Mouse (Mus musculus): ENCODE results near the gene Dmrt3. TPM values are rescaled to one million over a fixed set of nuclear protein-coding genes. Genes with fewer than 3 reads are reported as not detected.

The Dmrt3 gene
- 6.7 and 7.8 TPM in 2 replicates for polyA plus RNA-seq (2015; fragmentation: Nextera tagmentation; extraction: Ambion mirVana)

GRCm38 (mm10) chr19:25610015-25610410 is at the start of gene Dmrt3:
TSS of gene Dmrt3 (plus strand) at chr19:25610301.
- ATAC-seq = peak; percentile 57
- peaks cover 63% of the 10 kb centered on the region for H3K4me1 ChIP-seq
- under 1% methylated on average over 23 of the region's 29 CpGs for WGBS
- H3K4me3 ChIP-seq = peak within 1 kb of the TSS; percentile 55
- no peaks in the 10 kb centered on the region for H3K9me3 ChIP-seq (replicated peaks)
- peak within 1 kb of the TSS; percentile 82 for H3K27ac ChIP-seq
- peaks cover 90% of the 10 kb centered on the region for H3K27me3 ChIP-seq
- H3K4me2 ChIP-seq = peak within 1 kb of the TSS; percentile 64
- no peaks in the 10 kb centered on the region for H3K36me3 ChIP-seq (ENCODE audit: poor library complexity, severe bottlenecking)
- peak within 1 kb of the TSS; percentile 83 for H3K9ac ChIP-seq

- Histone ChIP-seq H3K36me3 (ENCODE audit: poor library complexity, severe bottlenecking) (no peaks in the 10 kb centered on the region), H3K27ac (no peak overlapping the region), H3K27me3 (no peaks in the 10 kb centered on the region), H3K4me2 (no peak overlapping the region), H3K4me3 (no peak overlapping the region), H3K9me3 (replicated peaks) (no peaks in the 10 kb centered on the region), H3K9ac (no peak overlapping the region), H3K4me1 (no peaks in the 10 kb centered on the region)
- WGBS = 85% methylated on average over 12 of the region's 12 CpGs
- ATAC-seq = no peak
These were observed 45.7 kb upstream of the Dmrt3 start for GRCm38 (mm10) chr19:25564430-25564829.

- H3K4me2 ChIP-seq = no peak overlapping the region
- WGBS = 84% methylated on average over 7 of the region's 7 CpGs
These were observed 40.3 kb upstream of the Dmrt3 start for GRCm38 (mm10) chr19:25569778-25570177.

GRCm38 (mm10) chr19:25574431-25574830 is 35.7 kb upstream of the Dmrt3 start:
- H3K4me2 ChIP-seq = no peak overlapping the region
- ATAC-seq = no peak
- H3K9ac ChIP-seq = no peak overlapping the region
- H3K27me3 ChIP-seq = peaks cover 6% of the 10 kb centered on the region; the same call in 1 of the 2 replicates
- 45% methylated on average over 10 of the region's 10 CpGs for WGBS
- no peak overlapping the region for H3K27ac ChIP-seq
- no peaks in the 10 kb centered on the region for H3K36me3 ChIP-seq (ENCODE audit: poor library complexity, severe bottlenecking)
- H3K4me3 ChIP-seq = no peak overlapping the region
- no peaks in the 10 kb centered on the region; the same call in 1 of the 2 replicates for H3K9me3 ChIP-seq (replicated peaks)
- peaks cover 18% of the 10 kb centered on the region for H3K4me1 ChIP-seq

More at GRCm38 (mm10) chr19:25569778-25570177, 40.3 kb upstream of the Dmrt3 start:
- H3K36me3 ChIP-seq (ENCODE audit: poor library complexity, severe bottlenecking) = no peaks in the 10 kb centered on the region
- H3K4me1 ChIP-seq = peaks cover 9% of the 10 kb centered on the region
- H3K9me3 ChIP-seq (replicated peaks) = no peaks in the 10 kb centered on the region
- no peak overlapping the region for H3K4me3 ChIP-seq
- ATAC-seq = no peak
- no peaks in the 10 kb centered on the region; the same call in 1 of the 2 replicates for H3K27me3 ChIP-seq
- H3K9ac ChIP-seq = no peak overlapping the region
- H3K27ac ChIP-seq = no peak overlapping the region

GRCm38 (mm10) chr19:25574981-25575814 is 34.9 kb upstream of the Dmrt3 start:
- Histone ChIP-seq H3K27me3 (peaks cover 6% of the 10 kb centered on the region; the same call in 1 of the 2 replicates), H3K4me3 (no peak overlapping the region), H3K4me2 (peak overlapping the region; percentile 26), H3K9me3 (replicated peaks) (no peaks in the 10 kb centered on the region; the same call in 1 of the 2 replicates), H3K4me1 (peaks cover 18% of the 10 kb centered on the region), H3K27ac (no peak overlapping the region), H3K9ac (no peak overlapping the region), H3K36me3 (ENCODE audit: poor library complexity, severe bottlenecking) (no peaks in the 10 kb centered on the region)
- WGBS = 19% methylated on average over 17 of the region's 17 CpGs
- peak; percentile 13; the same call in 1 of the 2 replicates for ATAC-seq

GRCm38 (mm10) chr19:25578358-25578757 is 31.7 kb upstream of the Dmrt3 start:
- Histone ChIP-seq H3K27ac (no peak overlapping the region), H3K4me1 (peaks cover 18% of the 10 kb centered on the region), H3K27me3 (peaks cover 6% of the 10 kb centered on the region; the same call in 1 of the 2 replicates), H3K4me2 (no peak overlapping the region), H3K4me3 (no peak overlapping the region), H3K9me3 (replicated peaks) (no peaks in the 10 kb centered on the region; the same call in 1 of the 2 replicates), H3K9ac (no peak overlapping the region), H3K36me3 (ENCODE audit: poor library complexity, severe bottlenecking) (no peaks in the 10 kb centered on the region)
- ATAC-seq = no peak
- WGBS = 96% methylated on average over 2 of the region's 2 CpGs

GRCm38 (mm10) chr19:25579440-25579839 is 30.7 kb upstream of the Dmrt3 start:
- Histone ChIP-seq H3K4me2 (no peak overlapping the region), H3K4me3 (no peak overlapping the region), H3K27me3 (peaks cover 6% of the 10 kb centered on the region; the same call in 1 of the 2 replicates), H3K9me3 (replicated peaks) (no peaks in the 10 kb centered on the region; the same call in 1 of the 2 replicates), H3K36me3 (ENCODE audit: poor library complexity, severe bottlenecking) (no peaks in the 10 kb centered on the region), H3K4me1 (peaks cover 13% of the 10 kb centered on the region), H3K9ac (no peak overlapping the region), H3K27ac (no peak overlapping the region)
- no peak for ATAC-seq
- 92% methylated on average over 2 of the region's 2 CpGs for WGBS

- Histone ChIP-seq H3K27me3 (peaks cover 59% of the 10 kb centered on the region), H3K9ac (no peak overlapping the region), H3K9me3 (replicated peaks) (no peaks in the 10 kb centered on the region), H3K4me1 (peaks cover 28% of the 10 kb centered on the region), H3K36me3 (ENCODE audit: poor library complexity, severe bottlenecking) (no peaks in the 10 kb centered on the region), H3K27ac (peak overlapping the region; percentile 57; the same call in 1 of the 2 replicates), H3K4me3 (no peak overlapping the region), H3K4me2 (no peak overlapping the region)
- 53% methylated on average over 3 of the region's 3 CpGs for WGBS
- 0 out of 2 replicates have a peak, but pooled peaks have one; percentile 44 for ATAC-seq
These were observed 12.3 kb upstream of the Dmrt3 start for GRCm38 (mm10) chr19:25597717-25598232.

GRCm38 (mm10) chr19:25598626-25599025 is 11.5 kb upstream of the Dmrt3 start:
- Histone ChIP-seq H3K27me3 (peaks cover 65% of the 10 kb centered on the region), H3K9ac (no peak overlapping the region), H3K36me3 (ENCODE audit: poor library complexity, severe bottlenecking) (no peaks in the 10 kb centered on the region), H3K4me1 (peaks cover 32% of the 10 kb centered on the region), H3K27ac (no peak overlapping the region), H3K4me3 (no peak overlapping the region), H3K9me3 (replicated peaks) (no peaks in the 10 kb centered on the region), H3K4me2 (no peak overlapping the region)
- 2% methylated on average over 4 of the region's 4 CpGs for WGBS
- peak; percentile 84 for ATAC-seq

- 3% methylated on average over 8 of the region's 8 CpGs for WGBS
- no peak overlapping the region for H3K27ac ChIP-seq
- ATAC-seq = no peak
- H3K4me3 ChIP-seq = no peak overlapping the region
- H3K36me3 ChIP-seq (ENCODE audit: poor library complexity, severe bottlenecking) = no peaks in the 10 kb centered on the region
- H3K9me3 ChIP-seq (replicated peaks) = no peaks in the 10 kb centered on the region
- peaks cover 86% of the 10 kb centered on the region for H3K27me3 ChIP-seq
- H3K9ac ChIP-seq = no peak overlapping the region
- H3K4me2 ChIP-seq = no peak overlapping the region
- H3K4me1 ChIP-seq = peaks cover 52% of the 10 kb centered on the region
These were observed 8.1 kb upstream of the Dmrt3 start for GRCm38 (mm10) chr19:25601966-25602365.

GRCm38 (mm10) chr19:25607461-25608205 is 2.5 kb upstream of the Dmrt3 start:
- Histone ChIP-seq H3K36me3 (ENCODE audit: poor library complexity, severe bottlenecking) (no peaks in the 10 kb centered on the region), H3K9ac (no peak overlapping the region), H3K27me3 (peaks cover 87% of the 10 kb centered on the region), H3K9me3 (replicated peaks) (no peaks in the 10 kb centered on the region), H3K4me3 (peak overlapping the region; percentile 18), H3K4me1 (peaks cover 61% of the 10 kb centered on the region), H3K27ac (peak overlapping the region; percentile 82), H3K4me2 (peak overlapping the region; percentile 64)
- WGBS = under 1% methylated on average over 21 of the region's 21 CpGs
- peak; percentile 50 for ATAC-seq

Data from forebrain, embryonic 13.5 days (tissue).